Mouse (Mus musculus): ENCODE measurements at regions not wholly inside any gene's neighbourhood (a gene's known extent, or its start where the extent isn't known, plus 50 kb on each side); places are given as distances from the start of the nearest gene placed in this dataset.

- DNase-seq: no peak
Measured at GRCm38 (mm10) chr5:84934369-84934768, 517.2 kb upstream of the Epha5 start.

DNA sequence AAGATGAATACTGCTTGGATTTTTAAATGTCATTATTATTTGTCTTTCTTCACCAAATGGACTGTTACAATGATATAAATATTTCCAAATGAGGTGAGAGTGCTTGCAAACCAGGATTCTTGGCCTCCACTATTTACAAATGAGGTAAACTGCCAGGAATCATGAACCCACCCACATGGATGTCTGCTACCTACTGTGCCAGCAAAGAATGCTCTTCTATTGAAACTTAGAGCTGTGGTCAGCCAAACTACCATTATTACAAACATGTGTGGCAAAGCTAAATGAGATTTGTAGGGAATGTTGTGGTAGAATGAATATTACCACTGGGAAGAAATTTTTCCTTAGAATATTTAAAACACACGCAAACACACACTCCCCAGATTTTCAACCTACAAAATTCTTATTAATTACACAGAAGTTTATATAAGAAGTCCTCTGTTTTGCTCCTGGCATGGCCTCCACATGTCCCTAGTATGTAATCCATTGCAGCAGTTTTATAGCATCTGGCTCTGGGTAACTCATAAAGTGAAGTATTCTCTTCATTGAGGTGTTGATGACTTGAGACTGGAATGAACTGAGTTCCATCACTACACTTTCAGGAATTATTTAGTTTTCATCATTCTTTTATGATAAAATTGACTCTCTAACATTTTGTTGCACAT is 500.6 kb upstream of the Epha5 start:
- no peak for DNase-seq

DNA sequence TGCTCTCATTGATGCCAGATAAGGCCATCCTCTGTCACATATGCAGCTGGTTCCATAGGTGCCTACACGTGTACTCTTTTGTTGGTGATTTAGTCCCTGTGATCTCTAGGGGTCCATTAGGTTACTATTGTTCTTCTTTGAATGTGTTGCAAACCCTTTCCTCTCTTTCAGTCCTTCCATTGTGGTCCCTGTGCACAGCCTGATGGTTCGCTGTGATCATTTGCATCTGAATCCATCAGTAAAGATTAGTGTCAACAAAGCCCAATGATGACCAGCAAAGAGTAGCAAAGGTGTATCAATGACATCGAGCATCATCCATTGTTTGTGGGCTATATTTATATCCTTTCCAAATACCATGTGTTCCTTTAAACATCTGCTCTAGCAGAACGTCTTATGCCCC is 484.5 kb upstream of the Epha5 start:
- DNase-seq: no peak

GRCm38 (mm10) chr5:84897535-84897934 is 480.4 kb upstream of the Epha5 start:
- no peak for DNase-seq

GRCm38 (mm10) chr5:84853622-84854021 is 436.4 kb upstream of the Epha5 start:
- DNase-seq: no peak

DNA sequence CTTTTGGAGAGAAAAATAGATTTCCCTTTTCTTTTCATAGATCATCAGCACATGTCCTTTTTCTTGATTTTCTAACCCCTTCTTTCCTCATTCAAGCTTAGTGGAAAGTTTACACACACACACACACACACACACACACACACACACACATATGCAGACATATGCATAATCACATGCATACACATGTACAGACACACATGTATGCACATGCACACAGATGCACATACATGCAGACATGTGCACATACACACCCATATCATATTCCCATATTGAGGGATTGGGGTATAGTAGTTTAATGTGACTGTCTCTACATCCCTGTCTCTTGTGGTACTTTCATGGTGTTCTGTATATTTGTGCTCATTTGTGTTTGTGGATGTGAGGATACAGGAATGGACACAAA is 432.0 kb upstream of the Epha5 start:
- no peak for DNase-seq

DNA sequence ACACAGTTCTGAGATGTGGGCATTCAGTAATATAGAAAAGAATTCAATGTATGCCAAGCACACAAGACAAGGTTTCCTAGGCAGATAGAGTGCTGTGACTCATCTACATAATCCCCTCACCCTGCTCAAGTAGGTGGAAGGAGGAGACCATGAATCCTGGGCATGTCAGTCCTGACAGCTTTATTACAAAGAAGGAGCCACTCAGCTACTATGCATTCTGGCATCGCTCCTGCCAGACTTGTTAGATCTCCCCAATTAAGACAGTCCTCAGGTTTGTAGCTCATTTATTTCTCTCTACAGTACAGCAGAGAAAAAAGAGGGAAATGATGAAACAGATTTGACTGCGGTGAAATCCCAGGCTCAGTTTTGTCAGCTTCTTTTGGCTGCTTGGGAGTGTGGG is 431.6 kb upstream of the Epha5 start:
- no peak for DNase-seq

- no peak for DNase-seq
Measured at GRCm38 (mm10) chr5:84811460-84811859, 394.3 kb upstream of the Epha5 start.

DNA sequence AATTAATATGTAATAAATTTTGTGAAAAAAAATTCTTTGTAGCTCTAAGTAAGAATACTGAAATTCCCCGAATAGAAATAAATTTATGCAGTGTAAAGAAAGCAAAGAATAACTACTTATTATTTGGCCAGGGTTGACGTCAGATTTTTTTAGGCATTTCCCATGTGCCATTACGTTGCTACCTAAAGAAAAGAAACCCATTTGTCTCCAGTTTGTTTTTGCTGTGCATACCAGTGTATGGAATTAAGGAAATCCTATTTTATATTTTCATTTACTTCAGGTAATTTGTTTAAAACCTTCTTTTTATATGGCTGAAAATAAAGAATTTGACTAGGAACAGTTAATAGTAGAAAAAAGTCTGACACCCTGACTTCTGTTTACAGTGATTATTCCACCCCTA is 393.7 kb upstream of the Epha5 start:
- no peak for DNase-seq

- no peak for DNase-seq
Measured at GRCm38 (mm10) chr5:84762618-84763017, 345.4 kb upstream of the Epha5 start.

DNA sequence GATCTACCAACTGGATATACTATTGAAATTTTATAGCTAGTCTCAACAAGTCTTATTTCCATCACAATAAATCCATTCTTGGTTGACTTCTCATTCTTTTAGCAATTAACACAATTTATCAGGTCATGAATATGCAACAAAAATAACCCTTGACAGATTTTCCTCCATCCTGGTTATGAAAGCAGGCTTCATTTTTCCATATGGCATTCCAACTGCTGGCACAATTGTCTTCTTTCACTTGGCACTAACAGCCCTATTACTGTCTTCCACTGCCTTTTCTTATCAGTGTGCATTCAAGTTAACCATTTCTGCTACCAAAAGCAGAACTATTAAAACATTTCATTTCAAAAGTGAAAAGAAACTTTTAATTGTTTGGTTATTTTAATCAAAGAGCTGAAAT is 334.9 kb upstream of the Epha5 start:
- peak; percentile 3 for DNase-seq

DNA sequence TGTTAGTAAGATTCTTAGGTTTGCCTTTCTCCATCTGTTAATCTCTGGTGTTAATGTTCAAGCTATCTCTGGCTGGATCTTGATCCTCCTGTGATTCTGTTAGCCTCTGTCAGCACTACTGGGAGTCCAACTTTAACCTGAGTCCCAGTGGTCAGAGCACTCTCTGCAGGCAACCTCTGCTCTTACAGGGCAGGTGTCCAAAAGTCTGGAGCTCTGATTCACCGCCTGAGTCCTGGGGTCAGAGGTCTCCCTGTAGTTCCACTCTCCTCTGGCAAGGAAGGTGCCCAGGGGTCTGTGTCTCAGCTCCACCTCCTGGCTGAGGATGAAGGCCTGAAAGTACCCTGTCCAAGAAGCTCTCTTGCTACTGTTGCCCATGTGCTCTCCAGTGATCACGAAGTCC is 288.3 kb upstream of the Epha5 start:
- DNase-seq: no peak

GRCm38 (mm10) chr5:84690334-84691258 is 273.4 kb upstream of the Epha5 start:
- DNase-seq: no peak

GRCm38 (mm10) chr5:84687534-84687933 is 270.4 kb upstream of the Epha5 start:
- DNase-seq: no peak

DNA sequence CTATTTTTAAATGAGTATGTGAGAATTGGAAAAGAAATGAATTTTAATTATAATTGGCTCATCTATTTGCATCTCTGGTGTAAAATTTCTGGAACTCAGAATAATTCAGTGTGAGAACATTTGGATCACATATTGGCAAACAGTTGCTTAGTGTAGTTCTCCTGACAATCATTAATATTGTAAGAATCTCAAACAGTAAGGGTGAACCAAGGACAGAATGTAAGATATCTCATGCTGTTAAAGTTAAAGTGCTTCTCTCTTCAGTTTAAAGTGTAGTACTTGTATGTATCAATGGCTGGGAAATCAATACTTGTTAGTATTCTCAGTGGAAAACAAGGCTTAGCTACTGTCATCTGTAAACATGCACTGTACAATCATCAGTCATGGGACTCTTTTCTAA is 238.0 kb upstream of the Epha5 start:
- DNase-seq: no peak

- DNase-seq: no peak
Measured at GRCm38 (mm10) chr5:84635502-84635901, 218.3 kb upstream of the Epha5 start.

- no peak for DNase-seq
Measured at GRCm38 (mm10) chr5:84632851-84633250, 215.7 kb upstream of the Epha5 start.

- no peak for DNase-seq
Measured at GRCm38 (mm10) chr5:84618194-84618593, 201.0 kb upstream of the Epha5 start.

GRCm38 (mm10) chr5:84608683-84609082 is 191.5 kb upstream of the Epha5 start:
- DNase-seq: no peak

DNA sequence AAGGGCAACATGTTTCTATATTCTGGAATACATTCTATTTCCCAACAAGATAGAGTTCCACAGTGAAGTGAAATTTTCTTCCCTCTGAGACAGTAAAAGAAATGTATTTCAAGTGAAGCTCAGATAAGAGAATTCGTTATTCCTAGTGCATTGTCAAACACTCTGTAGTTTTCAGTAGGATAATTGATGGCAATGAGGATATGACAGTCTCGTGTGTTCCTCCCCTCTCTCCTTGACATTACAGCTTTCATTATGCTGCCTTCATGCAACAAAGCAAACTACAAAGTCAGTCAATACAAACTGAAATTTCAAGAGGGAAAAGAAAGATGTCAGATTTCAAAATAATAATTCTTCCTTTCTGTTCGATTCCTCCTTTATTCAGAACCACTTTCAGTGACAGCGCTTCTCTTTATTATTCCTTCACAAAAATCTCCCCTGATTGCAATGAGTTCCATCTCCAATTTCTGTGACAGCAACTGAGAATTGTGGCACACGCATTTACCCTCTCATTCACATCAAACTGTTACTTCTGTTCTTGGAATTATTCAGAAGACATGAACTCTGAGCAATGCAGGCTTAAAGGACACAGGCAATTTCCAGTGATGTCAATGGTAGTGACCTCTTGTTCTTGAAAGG is 148.2 kb upstream of the Epha5 start:
- DNase-seq: no peak

DNA sequence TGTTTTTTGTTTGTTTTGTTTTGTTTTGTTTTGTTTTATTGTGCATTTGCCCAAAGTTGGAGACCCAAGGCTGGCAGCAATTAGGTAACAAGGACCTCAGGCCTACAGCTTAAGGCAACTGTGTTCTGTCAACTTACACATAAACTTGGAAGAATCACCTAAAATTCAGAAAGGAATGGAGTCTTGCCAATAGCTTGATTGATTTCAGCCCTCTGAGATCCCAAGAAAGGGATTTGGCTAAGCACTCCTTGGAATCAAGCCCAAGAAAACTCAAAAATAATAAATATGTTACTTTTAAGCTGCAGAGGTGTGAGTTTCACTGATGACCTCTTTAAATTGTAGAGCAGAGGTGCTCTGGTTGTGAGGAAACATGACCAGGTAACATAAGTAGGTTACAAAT is 102.7 kb upstream of the Epha5 start:
- no peak for DNase-seq

DNA sequence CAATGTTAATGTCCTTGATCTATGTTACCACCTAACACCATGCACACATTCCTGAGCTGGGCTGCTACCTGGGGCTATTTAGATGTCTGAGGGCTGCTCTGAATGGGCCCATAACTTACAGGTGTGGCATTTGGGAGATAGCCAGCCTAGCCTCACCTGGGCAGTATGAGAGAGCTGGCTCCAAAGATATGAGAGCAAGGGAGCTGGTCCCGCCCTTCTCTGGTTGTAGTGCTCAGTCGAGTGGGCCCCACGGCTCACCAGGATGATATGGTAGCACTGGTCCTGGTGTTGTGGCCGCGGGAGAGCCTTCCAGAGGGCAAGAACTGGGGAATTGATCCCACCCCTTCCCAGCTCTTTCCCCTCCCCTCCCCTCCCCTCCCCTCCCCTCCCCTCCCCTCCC is 93.0 kb upstream of the Epha5 start:
- DNase-seq: no peak

DNA sequence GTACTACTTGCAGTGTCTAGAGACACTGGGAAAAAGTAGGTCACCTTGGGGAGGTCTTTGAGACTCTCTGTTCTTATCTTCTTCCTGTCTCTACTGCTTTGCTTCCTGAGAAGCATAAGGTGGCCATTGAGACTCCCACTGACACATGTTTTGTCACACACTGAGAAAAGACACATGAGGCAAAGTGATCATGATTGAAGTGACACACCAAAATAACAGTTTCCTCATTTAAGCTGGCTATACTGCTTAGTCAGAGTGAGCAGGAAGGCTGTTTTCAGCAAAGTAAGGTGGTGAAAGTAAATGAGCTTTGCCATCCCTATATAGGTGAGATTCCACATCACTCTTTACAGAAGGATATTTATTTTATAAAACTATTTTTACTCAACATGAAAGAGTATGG is 63.8 kb upstream of the Epha5 start:
- DNase-seq: no peak

All from cerebellum, adult 11-12 months (tissue).